Mouse (Mus musculus): ENCODE measurements around the gene Gm773. TPM values are rescaled to one million over a fixed set of nuclear protein-coding genes. Genes with fewer than 3 reads are reported as not detected.
"Not testable (repeated sequence)": the region's sequence is repeated elsewhere in the genome, so short reads cannot be mapped to it uniquely, and the experiment has no call there.

The Gm773 gene
- total RNA-seq (2014; rRNA removed), result not detected in 2 replicates
- polyA plus RNA-seq (2015; fragmentation: Nextera tagmentation; extraction: Ambion mirVana), result not detected in 2 replicates

- no peaks in the 10 kb centered on the region for H3K4me1 ChIP-seq (ENCODE audit: insufficient read depth)
- no peaks in the 10 kb centered on the region for H3K27me3 ChIP-seq (ENCODE audit: insufficient read depth, low read length)
- no peak within 1 kb of the TSS for H3K4me2 ChIP-seq (ENCODE audit: low read depth)
- 88% methylated on average over 8 of the region's 8 CpGs for WGBS
- H3K9me3 ChIP-seq (ENCODE audit: low read length), result no peaks in the 10 kb centered on the region
- no peak within 1 kb of the TSS for H3K9ac ChIP-seq
- no peak within 1 kb of the TSS for H3K4me3 ChIP-seq (ENCODE audit: low read depth, low read length)
- TF ChIP-seq CTCF (IDR thresholded peaks at IDR 0.05; ENCODE audit: low read depth), result no peak
- H3K36me3 ChIP-seq (ENCODE audit: insufficient read depth), result no peaks in the 10 kb centered on the region
- DNase-seq (no peak), ATAC-seq (no peak)
- no peak within 1 kb of the TSS for H3K27ac ChIP-seq (ENCODE audit: low read depth, low read length)
These were observed at the start of gene Gm773 for GRCm38 (mm10) chrX:56212771-56213170. Gene Gm773, minus strand, starts transcription at chrX:56212881.

DNA sequence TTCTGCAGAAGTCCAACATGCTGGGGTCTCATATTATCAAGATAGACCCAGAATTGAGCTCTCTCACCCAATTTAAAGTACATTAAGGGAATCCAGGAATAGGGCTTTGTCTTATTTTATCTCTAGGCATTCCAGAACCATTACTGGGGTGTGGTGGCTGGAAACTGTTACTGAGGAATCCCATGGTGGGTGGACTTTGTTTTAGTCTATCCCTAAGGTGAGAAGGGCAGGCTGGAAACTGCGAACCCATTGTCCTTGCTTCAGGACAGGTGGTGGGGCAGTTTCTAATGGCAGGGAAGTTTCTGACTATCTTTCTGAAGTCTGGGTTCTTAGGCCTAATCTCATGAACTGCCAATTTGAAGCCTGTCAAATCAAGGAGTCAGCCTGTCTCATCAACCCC lies 26.2 kb downstream of the Gm773 start:
- H3K36me3 ChIP-seq (ENCODE audit: insufficient read depth); DNase-seq; H3K4me1 ChIP-seq (ENCODE audit: insufficient read depth); H3K9ac ChIP-seq; H3K4me3 ChIP-seq (ENCODE audit: low read depth, low read length); H3K9me3 ChIP-seq (ENCODE audit: low read length); H3K27ac ChIP-seq (ENCODE audit: low read depth, low read length); H3K4me2 ChIP-seq (ENCODE audit: low read depth); ATAC-seq; H3K27me3 ChIP-seq (ENCODE audit: insufficient read depth, low read length): not testable (repeated sequence)
- no CpG with 5 or more reads among the region's 1 CpGs for WGBS

- WGBS, result 93% methylated on average over 2 of the region's 2 CpGs
- ATAC-seq (no peak), DNase-seq (no peak)
- Histone ChIP-seq H3K4me3 (ENCODE audit: low read depth, low read length) (no peak overlapping the region), H3K9ac (no peak overlapping the region), H3K27me3 (ENCODE audit: insufficient read depth, low read length) (no peaks in the 10 kb centered on the region), H3K4me2 (ENCODE audit: low read depth) (no peak overlapping the region), H3K36me3 (ENCODE audit: insufficient read depth) (no peaks in the 10 kb centered on the region), H3K9me3 (ENCODE audit: low read length) (no peaks in the 10 kb centered on the region), H3K27ac (ENCODE audit: low read depth, low read length) (no peak overlapping the region), H3K4me1 (ENCODE audit: insufficient read depth) (no peaks in the 10 kb centered on the region)
- TF ChIP-seq CTCF (IDR thresholded peaks at IDR 0.05; ENCODE audit: low read depth), result no peak
These were observed 61.3 kb downstream of the Gm773 start for GRCm38 (mm10) chrX:56151396-56151795.

Other genes with a start within 250 kb of the Gm773 start
- gene 3830403N18Rik, start 76.3 kb downstream of the Gm773 start, total RNA-seq (2014; rRNA removed), result not detected in 2 replicates
- 0.31 and 0.33 TPM in 2 replicates for gene 3830403N18Rik, start 76.3 kb downstream of the Gm773 start, polyA plus RNA-seq (2015; fragmentation: Nextera tagmentation; extraction: Ambion mirVana)
- gene Zfp449, start 133.5 kb upstream of the Gm773 start, total RNA-seq (2014; rRNA removed), result 7.2 and 7.7 TPM in 2 replicates
- 1.3 and 2.8 TPM in 2 replicates for gene Zfp449, start 133.5 kb upstream of the Gm773 start, polyA plus RNA-seq (2015; fragmentation: Nextera tagmentation; extraction: Ambion mirVana)
- gene Smim10l2a, start 161.7 kb upstream of the Gm773 start, total RNA-seq (2014; rRNA removed), result 53.6 and 54.6 TPM in 2 replicates
- gene Smim10l2a, start 161.7 kb upstream of the Gm773 start, polyA plus RNA-seq (2015; fragmentation: Nextera tagmentation; extraction: Ambion mirVana), result 29.9 and 40.2 TPM in 2 replicates
- not detected in 2 replicates for gene Gm2174, start 235.1 kb upstream of the Gm773 start, total RNA-seq (2014; rRNA removed)
- 0.57 and 1.6 TPM in 2 replicates for gene Gm2174, start 235.1 kb upstream of the Gm773 start, polyA plus RNA-seq (2015; fragmentation: Nextera tagmentation; extraction: Ambion mirVana)
- 22.4 and 33.7 TPM in 2 replicates for gene Ints6l, start 242.0 kb upstream of the Gm773 start, total RNA-seq (2014; rRNA removed)
- gene Ints6l, start 242.0 kb upstream of the Gm773 start, polyA plus RNA-seq (2015; fragmentation: Nextera tagmentation; extraction: Ambion mirVana), result 9.8 and 10.1 TPM in 2 replicates

All from forebrain, postnatal 0 days (tissue).